Mouse (Mus musculus) 3T3-L1 (cell line): ENCODE results near the gene Guca1a.
A peak's percentile ranks its signal among the peaks of the same experiment; 100 is the strongest.
"Not testable (repeated sequence)": the region's sequence is repeated elsewhere in the genome, so short reads cannot be mapped to it uniquely, and the experiment has no call there.

Experiments
- DNase-seq: peaks from one replicate; pipeline ENCODE4 v3.0.0-alpha.2; 2015; ENCODE audit warnings: low read depth, low spot score

Gene Guca1a

DNA sequence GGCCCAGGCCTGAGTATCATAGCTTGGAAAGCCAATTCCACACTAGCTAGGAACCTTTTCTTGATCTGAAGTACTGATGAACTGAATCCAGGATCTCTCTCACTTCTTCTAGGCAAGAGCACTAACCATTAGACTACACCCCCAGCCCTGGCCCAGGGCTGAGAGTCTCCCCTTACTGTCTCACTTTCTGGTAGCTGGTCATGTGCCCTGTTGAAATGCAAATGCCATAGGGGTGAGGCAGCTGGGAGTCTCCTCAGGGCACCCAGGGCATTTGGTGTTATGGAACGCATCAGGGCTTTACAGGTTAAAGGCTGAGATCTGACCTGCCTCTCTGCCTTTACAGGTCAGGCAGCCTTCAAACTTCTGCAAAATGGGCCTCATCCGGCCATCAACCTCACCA is 19.8 kb upstream of the Guca1a start:
- DNase-seq, result no peak

- not testable (repeated sequence) for DNase-seq
Measured at GRCm38 (mm10) chr17:47409897-47410861, 9.8 kb upstream of the Guca1a start.

DNA sequence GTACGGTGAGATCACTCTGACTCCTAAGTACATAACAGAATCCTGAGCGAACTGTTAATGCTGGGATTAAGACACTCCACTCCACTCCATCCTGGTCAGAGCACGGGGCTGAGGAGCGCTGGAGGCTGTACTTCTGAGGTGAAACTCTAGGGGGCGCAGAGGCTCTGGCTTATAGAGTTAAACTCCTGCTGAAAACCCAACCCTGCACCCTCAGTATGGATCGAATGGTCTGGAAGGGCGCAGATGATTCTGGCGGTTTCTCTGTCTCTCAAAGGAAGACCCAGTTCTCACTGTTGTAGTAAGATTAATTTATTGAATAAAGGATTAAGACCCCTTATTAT is 8.1 kb upstream of the Guca1a start:
- peak; percentile 56 for DNase-seq

GRCm38 (mm10) chr17:47407717-47408557 is 7.6 kb upstream of the Guca1a start:
- DNase-seq, result no peak

DNA sequence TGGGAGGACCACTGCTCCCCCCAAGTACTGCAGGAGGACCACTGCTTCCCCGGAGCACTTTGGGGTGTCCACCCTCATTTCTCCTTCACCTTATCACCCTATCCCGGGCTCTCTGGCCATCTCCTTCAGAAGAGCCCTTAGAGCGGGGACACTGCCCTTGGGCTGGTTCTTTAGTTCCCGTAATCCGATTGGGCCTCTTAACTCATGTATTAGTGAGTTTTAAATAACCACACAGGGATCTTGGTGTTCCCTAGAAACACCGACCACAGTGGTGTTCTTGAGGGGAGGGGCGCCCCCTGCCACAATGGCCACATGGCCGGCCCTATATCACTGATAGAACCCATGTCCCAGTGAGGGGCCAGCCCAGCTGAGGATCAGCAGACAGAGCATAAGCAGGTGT is 1.3 kb downstream of the Guca1a start:
- DNase-seq, result no peak

GRCm38 (mm10) chr17:47395376-47395913 is 4.9 kb downstream of the Guca1a start:
- no peak for DNase-seq

DNA sequence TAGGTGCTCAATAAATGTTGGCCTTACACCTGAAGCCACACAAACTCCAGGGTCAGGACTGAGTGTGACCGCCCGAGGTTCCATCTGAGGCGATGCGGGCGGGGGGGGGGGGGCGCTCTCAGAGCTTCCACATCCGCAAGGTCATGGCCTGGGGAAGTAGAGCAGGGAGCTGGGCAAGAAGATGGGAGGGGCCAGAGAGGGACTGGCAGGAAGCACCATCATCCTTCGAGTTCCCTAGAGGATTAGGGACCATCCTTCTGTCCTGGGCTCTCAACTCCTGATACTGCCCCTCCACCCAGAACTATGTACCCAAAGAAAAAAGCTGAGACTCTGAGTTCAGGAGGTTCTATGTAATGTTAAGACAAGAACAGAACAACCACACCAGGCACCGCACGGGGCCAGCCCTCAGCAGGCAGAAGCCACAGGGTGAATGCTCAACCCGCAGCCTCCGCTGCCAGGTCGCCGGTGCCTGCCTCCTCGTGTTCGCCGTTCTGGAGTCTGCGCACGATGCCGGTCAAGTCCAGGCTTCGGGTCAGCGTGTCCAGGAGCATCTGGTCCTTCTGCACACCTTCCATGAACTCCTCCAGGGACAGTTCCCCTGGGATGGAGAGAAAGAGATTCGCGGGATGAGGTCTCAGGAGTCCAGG is 6.0 kb downstream of the Guca1a start:
- no peak for DNase-seq

DNA sequence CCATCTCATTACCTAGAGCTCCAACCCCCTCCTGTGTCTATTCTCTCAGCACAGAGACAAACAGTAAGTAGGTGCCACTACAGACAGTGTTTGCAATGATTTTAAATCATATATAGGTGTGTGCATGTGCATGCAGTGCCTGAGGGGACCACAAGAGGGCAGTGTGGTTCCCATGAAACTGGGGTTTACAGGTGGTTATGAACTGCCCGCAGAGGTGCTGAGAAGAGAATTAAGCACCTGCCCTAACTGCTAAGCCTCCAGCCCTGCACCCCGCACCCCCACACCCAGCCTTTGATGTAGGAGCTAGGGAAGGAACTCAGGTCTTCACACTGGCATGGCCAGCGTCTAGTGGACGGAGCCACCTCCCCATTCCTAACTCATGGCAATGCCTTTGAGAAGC is 13.7 kb downstream of the Guca1a start:
- peak; percentile 49 for DNase-seq

- DNase-seq, result no peak
Measured at GRCm38 (mm10) chr17:47385145-47385544, 15.2 kb downstream of the Guca1a start, which contains the start of gene Guca1b. Gene Guca1b (plus strand): TSS chr17:47385393.

DNA sequence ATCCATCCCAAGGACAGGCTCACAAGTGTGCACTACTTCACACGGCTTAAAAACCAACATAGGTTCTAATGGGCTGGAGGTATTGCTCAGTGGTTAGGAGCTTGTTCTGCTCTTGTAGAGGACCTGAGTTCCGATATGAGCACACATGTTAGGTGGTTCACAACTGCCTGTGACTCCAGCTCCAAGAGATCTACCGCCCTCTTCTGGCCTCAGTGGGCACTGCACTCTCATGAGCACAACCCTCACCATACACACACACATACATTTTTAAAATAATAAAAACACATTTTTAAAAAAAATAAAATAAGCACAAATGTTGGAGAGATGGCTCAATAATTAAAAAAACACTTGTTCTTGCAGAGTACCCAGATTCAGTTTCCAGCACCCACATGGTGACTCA is 16.3 kb downstream of the Guca1a start:
- DNase-seq, result no peak

- DNase-seq, result peak; percentile 25
Measured at GRCm38 (mm10) chr17:47383266-47383665, 17.1 kb downstream of the Guca1a start.

GRCm38 (mm10) chr17:47381917-47382316 is 18.5 kb downstream of the Guca1a start:
- DNase-seq, result no peak

GRCm38 (mm10) chr17:47378133-47378532 is 22.3 kb downstream of the Guca1a start:
- DNase-seq, result no peak

- DNase-seq, result no peak
Measured at GRCm38 (mm10) chr17:47376779-47377280, 23.6 kb downstream of the Guca1a start.

GRCm38 (mm10) chr17:47373991-47374390 is 26.4 kb downstream of the Guca1a start:
- DNase-seq, result peak; percentile 85

DNA sequence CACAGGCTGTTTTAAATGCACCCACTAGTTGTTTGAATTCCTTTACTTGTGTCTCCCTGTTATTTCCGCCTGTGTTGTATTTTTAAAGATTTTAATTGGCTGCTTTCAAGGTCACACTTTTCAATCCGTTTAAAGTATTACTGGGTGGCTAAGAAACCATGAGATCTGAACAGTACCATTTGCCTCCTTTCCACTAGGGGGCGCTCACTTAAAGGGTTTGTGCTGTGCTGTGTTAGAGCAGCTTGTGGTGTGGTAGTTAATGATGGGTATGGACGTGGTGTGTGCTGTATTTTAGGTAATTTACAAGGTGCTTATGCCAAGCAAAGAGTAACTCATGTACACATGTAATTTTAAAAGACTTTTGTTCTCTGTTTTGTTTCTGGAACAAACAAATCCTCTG is 28.9 kb downstream of the Guca1a start:
- DNase-seq, result peak; percentile 83

GRCm38 (mm10) chr17:47369087-47369443 is 31.3 kb downstream of the Guca1a start:
- no peak for DNase-seq

DNA sequence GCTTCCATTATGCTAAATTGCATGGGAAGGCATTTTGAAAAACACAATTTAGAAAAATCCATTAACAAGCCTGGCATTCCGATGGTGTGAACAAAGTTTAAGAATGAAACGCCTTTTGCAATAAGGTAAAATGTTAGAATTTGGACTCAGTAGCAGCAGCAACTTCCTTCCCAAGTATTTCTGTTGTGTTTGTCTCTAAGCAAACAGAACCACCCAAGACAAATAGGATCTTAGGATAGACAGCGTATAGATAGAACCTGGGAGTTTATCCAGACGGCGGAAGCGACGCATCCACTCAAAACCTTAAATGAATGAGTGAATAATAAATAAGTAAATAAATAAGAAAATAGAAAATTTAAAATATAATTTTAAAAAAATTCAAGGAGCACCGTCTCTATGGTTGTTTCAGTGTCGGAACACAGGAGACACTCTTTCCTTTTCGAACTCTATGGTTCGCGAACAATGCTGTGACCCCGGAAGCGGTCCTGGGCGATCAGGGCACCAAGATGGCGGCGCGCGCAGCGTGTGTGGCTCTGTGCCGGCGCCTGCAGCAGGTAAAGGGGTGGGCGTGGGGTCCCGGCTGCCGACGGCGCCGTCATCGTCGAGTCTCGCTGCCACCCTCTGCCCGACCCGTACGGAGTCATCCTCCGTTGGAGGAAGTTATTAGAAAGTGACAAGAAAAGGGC is 31.8 kb downstream of the Guca1a start, which contains the start of gene Mrps10:
Gene Mrps10 (plus strand): TSS at position 487 of the 686 bp plus-strand sequence.
- peak; percentile 94 for DNase-seq

GRCm38 (mm10) chr17:47361343-47361742 is 39.0 kb downstream of the Guca1a start:
- no peak for DNase-seq

GRCm38 (mm10) chr17:47359964-47360363 is 40.4 kb downstream of the Guca1a start:
- peak; percentile 45 for DNase-seq
